Mouse (Mus musculus): Measurements from ENCODE around the gene Cdh1. TPM values are rescaled to one million over a fixed set of nuclear protein-coding genes. Genes with fewer than 3 reads are reported as not detected.

The Cdh1 gene
- polyA plus RNA-seq, 1 experiment, result 347 TPM

- TF ChIP-seq EP300 (IDR thresholded peaks at IDR 0.05; ENCODE audit: insufficient read depth, low read depth, low read length) (peak; percentile 85), POLR2A (IDR thresholded peaks at IDR 0.05; ENCODE audit: insufficient read depth, low read length) (no peak), CTCF (IDR thresholded peaks at IDR 0.05; ENCODE audit: low read depth, low read length) (no peak)
These were observed 25.3 kb downstream of the Cdh1 start for GRCm38 (mm10) chr8:106628291-106628964.

GRCm38 (mm10) chr8:106629456-106629855, 26.3 kb downstream of the Cdh1 start:
- H3K9me3 ChIP-seq (replicated peaks; ENCODE audit: control insufficient read depth, insufficient read depth, low read length, poor library complexity, severe bottlenecking), result no peaks in the 10 kb centered on the region
- peaks cover 7% of the 10 kb centered on the region for H3K36me3 ChIP-seq (ENCODE audit: control insufficient read depth, insufficient read depth, low read length, poor library complexity, severe bottlenecking)
- H3K27me3 ChIP-seq (ENCODE audit: control insufficient read depth, insufficient read depth, low read length, poor library complexity, severe bottlenecking), result no peaks in the 10 kb centered on the region
- peaks cover 12% of the 10 kb centered on the region for H3K4me1 ChIP-seq (ENCODE audit: control insufficient read depth, insufficient read depth, low read length)
- no peak overlapping the region for H3K9ac ChIP-seq (ENCODE audit: low read depth, poor library complexity, severe bottlenecking)
- H3K27ac ChIP-seq (ENCODE audit: insufficient read depth, low read length), result peak overlapping the region; percentile 79
- H3K4me3 ChIP-seq (ENCODE audit: low read depth, low read length), result no peak overlapping the region
- TF ChIP-seq EP300 (IDR thresholded peaks at IDR 0.05; ENCODE audit: insufficient read depth, low read depth, low read length) (no peak), CTCF (IDR thresholded peaks at IDR 0.05; ENCODE audit: low read depth, low read length) (no peak), POLR2A (IDR thresholded peaks at IDR 0.05; ENCODE audit: insufficient read depth, low read length) (no peak)

More at GRCm38 (mm10) chr8:106628291-106628964, 25.3 kb downstream of the Cdh1 start:
- Histone ChIP-seq H3K27ac (ENCODE audit: insufficient read depth, low read length) (peak overlapping the region; percentile 79), H3K4me1 (ENCODE audit: control insufficient read depth, insufficient read depth, low read length) (peaks cover 10% of the 10 kb centered on the region), H3K4me3 (ENCODE audit: low read depth, low read length) (no peak overlapping the region), H3K9ac (ENCODE audit: low read depth, poor library complexity, severe bottlenecking) (0 out of 2 replicates have a peak overlapping the region, but pooled peaks have one; percentile 9), H3K9me3 (replicated peaks; ENCODE audit: control insufficient read depth, insufficient read depth, low read length, poor library complexity, severe bottlenecking) (peaks cover 4% of the 10 kb centered on the region; the same call in 1 of the 2 replicates), H3K27me3 (ENCODE audit: control insufficient read depth, insufficient read depth, low read length, poor library complexity, severe bottlenecking) (no peaks in the 10 kb centered on the region), H3K36me3 (ENCODE audit: control insufficient read depth, insufficient read depth, low read length, poor library complexity, severe bottlenecking) (peaks cover 7% of the 10 kb centered on the region)

GRCm38 (mm10) chr8:106631904-106632303, 28.8 kb downstream of the Cdh1 start:
- no peak overlapping the region for H3K4me3 ChIP-seq (ENCODE audit: low read depth, low read length)
- no peaks in the 10 kb centered on the region for H3K36me3 ChIP-seq (ENCODE audit: control insufficient read depth, insufficient read depth, low read length, poor library complexity, severe bottlenecking)
- peak overlapping the region; percentile 58 for H3K27ac ChIP-seq (ENCODE audit: insufficient read depth, low read length)
- no peaks in the 10 kb centered on the region for H3K27me3 ChIP-seq (ENCODE audit: control insufficient read depth, insufficient read depth, low read length, poor library complexity, severe bottlenecking)
- TF ChIP-seq EP300 (IDR thresholded peaks at IDR 0.05; ENCODE audit: insufficient read depth, low read depth, low read length) (peak; percentile 24; the same call in 1 of the 2 replicates), POLR2A (IDR thresholded peaks at IDR 0.05; ENCODE audit: insufficient read depth, low read length) (no peak), CTCF (IDR thresholded peaks at IDR 0.05; ENCODE audit: low read depth, low read length) (peak; percentile 34)
- H3K4me1 ChIP-seq (ENCODE audit: control insufficient read depth, insufficient read depth, low read length), result peaks cover 18% of the 10 kb centered on the region
- no peaks in the 10 kb centered on the region for H3K9me3 ChIP-seq (replicated peaks; ENCODE audit: control insufficient read depth, insufficient read depth, low read length, poor library complexity, severe bottlenecking)
- H3K9ac ChIP-seq (ENCODE audit: low read depth, poor library complexity, severe bottlenecking), result 0 out of 2 replicates have a peak overlapping the region, but pooled peaks have one; percentile 23

- H3K27ac ChIP-seq (ENCODE audit: insufficient read depth, low read length), result peak overlapping the region; percentile 58
- H3K9me3 ChIP-seq (replicated peaks; ENCODE audit: control insufficient read depth, insufficient read depth, low read length, poor library complexity, severe bottlenecking), result no peaks in the 10 kb centered on the region
- H3K36me3 ChIP-seq (ENCODE audit: control insufficient read depth, insufficient read depth, low read length, poor library complexity, severe bottlenecking), result peaks cover 4% of the 10 kb centered on the region
- TF ChIP-seq EP300 (IDR thresholded peaks at IDR 0.05; ENCODE audit: insufficient read depth, low read depth, low read length) (peak; percentile 77), CTCF (IDR thresholded peaks at IDR 0.05; ENCODE audit: low read depth, low read length) (no peak)
- peaks cover 20% of the 10 kb centered on the region for H3K4me1 ChIP-seq (ENCODE audit: control insufficient read depth, insufficient read depth, low read length)
- H3K4me3 ChIP-seq (ENCODE audit: low read depth, low read length), result no peak overlapping the region
- H3K9ac ChIP-seq (ENCODE audit: low read depth, poor library complexity, severe bottlenecking), result no peak overlapping the region
- no peaks in the 10 kb centered on the region for H3K27me3 ChIP-seq (ENCODE audit: control insufficient read depth, insufficient read depth, low read length, poor library complexity, severe bottlenecking)
These were observed 29.5 kb downstream of the Cdh1 start for GRCm38 (mm10) chr8:106632650-106633049.

- TF ChIP-seq CTCF (IDR thresholded peaks at IDR 0.05; ENCODE audit: low read depth, low read length) (no peak), EP300 (IDR thresholded peaks at IDR 0.05; ENCODE audit: insufficient read depth, low read depth, low read length) (no peak), POLR2A (IDR thresholded peaks at IDR 0.05; ENCODE audit: insufficient read depth, low read length) (no peak)
- H3K9me3 ChIP-seq (replicated peaks; ENCODE audit: control insufficient read depth, insufficient read depth, low read length, poor library complexity, severe bottlenecking), result no peaks in the 10 kb centered on the region
- no peak overlapping the region for H3K4me3 ChIP-seq (ENCODE audit: low read depth, low read length)
- peaks cover 7% of the 10 kb centered on the region for H3K36me3 ChIP-seq (ENCODE audit: control insufficient read depth, insufficient read depth, low read length, poor library complexity, severe bottlenecking)
- no peaks in the 10 kb centered on the region for H3K27me3 ChIP-seq (ENCODE audit: control insufficient read depth, insufficient read depth, low read length, poor library complexity, severe bottlenecking)
- peak overlapping the region; percentile 46 for H3K27ac ChIP-seq (ENCODE audit: insufficient read depth, low read length)
- H3K9ac ChIP-seq (ENCODE audit: low read depth, poor library complexity, severe bottlenecking), result no peak overlapping the region
- H3K4me1 ChIP-seq (ENCODE audit: control insufficient read depth, insufficient read depth, low read length), result peaks cover 17% of the 10 kb centered on the region
These were observed 30.4 kb downstream of the Cdh1 start for GRCm38 (mm10) chr8:106633361-106634158.

Measured in ES-Bruce4 (cell line).